9 mouse cellular contexts compared by ENCODE assay signal in genomic region chr16:77332285-77332684, GRCm38 (mm10).
A peak's percentile ranks its signal among the peaks of the same experiment; 100 is the strongest.
DNase-seq lines count a peak whose midpoint lies in the region; ATAC-seq lines count a peak whose summit lies in the region.
"Had no signal": no experiment of that assay in that cellular context is flagged by ENCODE, and none has a peak within 500 bp of the region (broad histone marks: within the 10 kb centered on the region; RNA-seq: fewer than 3 reads in every experiment).

No protein-coding gene starts in this region.

- peak overlapping the region; percentile 22; the same call in 1 of the 2 replicates for H3K9ac ChIP-seq in embryonic facial prominence, embryonic 13.5 days
- no peak overlapping the region for H3K9ac ChIP-seq in intestine, embryonic 15.5 days
- H3K9ac ChIP-seq in midbrain, embryonic 11.5 days (ENCODE audit: low read length), result peak overlapping the region; percentile 39; the same call in 1 of the 2 replicates

- peaks cover 9% of the 10 kb centered on the region; the same call in 1 of the 2 replicates for H3K36me3 ChIP-seq in embryonic facial prominence, embryonic 13.5 days
- no peaks in the 10 kb centered on the region for H3K36me3 ChIP-seq in intestine, embryonic 15.5 days
- peaks cover 3% of the 10 kb centered on the region; the same call in 1 of the 2 replicates for H3K36me3 ChIP-seq in midbrain, embryonic 11.5 days (ENCODE audit: control insufficient read depth, insufficient read depth, low read length)

- WGBS in embryonic facial prominence, embryonic 13.5 days, result 62% methylated on average over 6 of the region's 6 CpGs
- WGBS in intestine, embryonic 15.5 days, result 64% methylated on average over 6 of the region's 6 CpGs
- WGBS in midbrain, embryonic 11.5 days, result 59% methylated on average over 6 of the region's 6 CpGs

- H3K4me3 ChIP-seq in embryonic facial prominence, embryonic 13.5 days, result peak overlapping the region; percentile 16
- no peak overlapping the region for H3K4me3 ChIP-seq in intestine, embryonic 15.5 days (replicated peaks)
- peak overlapping the region; percentile 13 for H3K4me3 ChIP-seq in midbrain, embryonic 11.5 days (ENCODE audit: low read depth, low read length)

- DNase-seq in embryo, embryonic 9.5 days (ENCODE audit: extremely low spot score), result peak; percentile 10
- no peak for DNase-seq in midbrain, embryonic 11.5 days (ENCODE audit: low spot score, missing footprints)
- no peak for DNase-seq in frontal cortex, postnatal 25 days (ENCODE audit: low spot score in 2 of 2)
- DNase-seq in cerebellum, postnatal 36 days, result no peak
- no peak for DNase-seq in thymus, adult 18-20 months
- DNase-seq: lung, adult 18-20 months had no signal

- peaks cover 4% of the 10 kb centered on the region; the same call in 1 of the 2 replicates for H3K9me3 ChIP-seq in embryonic facial prominence, embryonic 13.5 days
- H3K9me3 ChIP-seq in intestine, embryonic 15.5 days, result no peaks in the 10 kb centered on the region
- no peaks in the 10 kb centered on the region for H3K9me3 ChIP-seq in midbrain, embryonic 11.5 days (ENCODE audit: control insufficient read depth, low read length)

- no peaks in the 10 kb centered on the region for H3K27me3 ChIP-seq in embryonic facial prominence, embryonic 13.5 days
- no peaks in the 10 kb centered on the region for H3K27me3 ChIP-seq in intestine, embryonic 15.5 days (replicated peaks)
- H3K27me3 ChIP-seq in midbrain, embryonic 11.5 days (ENCODE audit: control insufficient read depth, insufficient read depth, low read length), result no peaks in the 10 kb centered on the region

- peaks cover 6% of the 10 kb centered on the region; the same call in 1 of the 2 replicates for H3K4me1 ChIP-seq in embryonic facial prominence, embryonic 13.5 days
- H3K4me1 ChIP-seq in intestine, embryonic 15.5 days (replicated peaks), result no peaks in the 10 kb centered on the region
- peaks cover 12% of the 10 kb centered on the region for H3K4me1 ChIP-seq in midbrain, embryonic 11.5 days (ENCODE audit: control insufficient read depth, insufficient read depth, low read length)

- H3K4me2 ChIP-seq in embryonic facial prominence, embryonic 13.5 days, result peak overlapping the region; percentile 59
- H3K4me2 ChIP-seq in intestine, embryonic 15.5 days (replicated peaks), result peak overlapping the region; percentile 14; the same call in 1 of the 2 replicates
- peak overlapping the region; percentile 54 for H3K4me2 ChIP-seq in midbrain, embryonic 11.5 days

- H3K27ac ChIP-seq in embryonic facial prominence, embryonic 13.5 days, result no peak overlapping the region; the same call in 1 of the 2 replicates
- H3K27ac ChIP-seq in intestine, embryonic 15.5 days, result no peak overlapping the region
- H3K27ac ChIP-seq in midbrain, embryonic 11.5 days (ENCODE audit: low read depth, low read length), result no peak overlapping the region

- no peak for ATAC-seq in embryonic facial prominence, embryonic 13.5 days (ENCODE audit: insufficient number of reproducible peaks, insufficient read depth, low FRiP score, low TSS enrichment, low read depth)
- ATAC-seq in intestine, embryonic 15.5 days, result no peak; the same call in 1 of the 2 replicates
- ATAC-seq in midbrain, embryonic 11.5 days (ENCODE audit: low FRiP score), result no peak
- ATAC-seq: inflammation-experienced regulatory T-cells, adult 6 months had no signal
